Mouse (Mus musculus) testis, adult 2 months (tissue): ENCODE data around the gene Gm37419.

ENCODE experiments used
- CTCF ChIP-seq: fragments of 200-500 bp; IDR thresholded peaks from 2 replicates; pipeline ENCODE4 v1.5.1; 2012; ENCODE audit warnings: low read depth, mild to moderate bottlenecking, inconsistent platforms, low read length, moderate library complexity; ENCODE audit not compliant: control insufficient read depth, insufficient read depth, insufficient replicate concordance
- POLR2A ChIP-seq: fragments of 200-500 bp; IDR thresholded peaks from 2 replicates; pipeline ENCODE4 v1.6.1; 2012; ENCODE audit warnings: low read depth, mild to moderate bottlenecking, inconsistent platforms, low read length, moderate library complexity; ENCODE audit not compliant: control insufficient read depth

- TF ChIP-seq POLR2A: no peak
- no peak for TF ChIP-seq CTCF
These were observed 33.4 kb downstream of the Gm37419 start for GRCm38 (mm10) chr16:24021722-24022121.
